10 mouse cellular contexts compared by ENCODE assay signal in genomic region chr17:15977374-15978031, GRCm38 (mm10).
DNase-seq lines count a peak whose midpoint lies in the region; ATAC-seq and TF ChIP-seq lines count a peak whose summit lies in the region.
"Had no signal": no experiment of that assay in that cellular context is flagged by ENCODE, and none has a peak within 500 bp of the region (broad histone marks: within the 10 kb centered on the region; RNA-seq: fewer than 3 reads in every experiment).

No protein-coding gene starts in this region.

- H3ac ChIP-seq in myocyte (ENCODE audit: control insufficient read depth, insufficient read length), result no peak overlapping the region

- TF ChIP-seq EP300 in liver, postnatal 0 days (IDR thresholded peaks at IDR 0.05; ENCODE audit: low read depth), result no peak

- no peaks in the 10 kb centered on the region for H3K27me3 ChIP-seq in embryonic facial prominence, embryonic 15.5 days
- no peaks in the 10 kb centered on the region for H3K27me3 ChIP-seq in hindbrain, embryonic 13.5 days
- no peaks in the 10 kb centered on the region for H3K27me3 ChIP-seq in myocyte (ENCODE audit: control insufficient read depth, insufficient read depth, insufficient read length)
- no peaks in the 10 kb centered on the region for H3K27me3 ChIP-seq in liver, postnatal 0 days (ENCODE audit: insufficient read depth, low read length)
- H3K27me3 ChIP-seq: liver, embryonic 13.5 days had no signal

- no peak overlapping the region for H3K4me2 ChIP-seq in embryonic facial prominence, embryonic 15.5 days (replicated peaks)
- peak overlapping the region; percentile 9; the same call in 1 of the 2 replicates for H3K4me2 ChIP-seq in hindbrain, embryonic 13.5 days
- peak overlapping the region; percentile 53 for H3K4me2 ChIP-seq in myocyte (ENCODE audit: low read depth)
- H3K4me2 ChIP-seq in liver, postnatal 0 days (ENCODE audit: low read depth, low read length), result no peak overlapping the region
- H3K4me2 ChIP-seq: liver, embryonic 13.5 days had no signal

- peak; percentile 78 for ATAC-seq in embryonic facial prominence, embryonic 15.5 days (ENCODE audit: insufficient number of reproducible peaks, low FRiP score, low TSS enrichment, low read depth)
- peak; percentile 95 for ATAC-seq in hindbrain, embryonic 13.5 days (ENCODE audit: low FRiP score)
- no peak for ATAC-seq in frontal cortex, adult (ENCODE audit: low TSS enrichment)
- no peak for ATAC-seq in liver, postnatal 0 days

- H3K4me3 ChIP-seq in embryonic facial prominence, embryonic 15.5 days (replicated peaks), result no peak overlapping the region
- H3K4me3 ChIP-seq in hindbrain, embryonic 13.5 days, result no peak overlapping the region
- H3K4me3 ChIP-seq in myocyte, result no peak overlapping the region
- H3K4me3 ChIP-seq in liver, postnatal 0 days (ENCODE audit: low read depth, low read length), result no peak overlapping the region
- H3K4me3 ChIP-seq: liver, embryonic 13.5 days had no signal

- no peak for TF ChIP-seq POLR2A in myocyte (IDR thresholded peaks at IDR 0.05; ENCODE audit: insufficient read length, low read depth)

- no peaks in the 10 kb centered on the region for H3K36me3 ChIP-seq in embryonic facial prominence, embryonic 15.5 days
- no peaks in the 10 kb centered on the region for H3K36me3 ChIP-seq in hindbrain, embryonic 13.5 days
- no peaks in the 10 kb centered on the region for H3K36me3 ChIP-seq in myocyte (ENCODE audit: control insufficient read depth, insufficient read depth)
- H3K36me3 ChIP-seq in liver, postnatal 0 days (replicated peaks; ENCODE audit: insufficient read depth, low read length), result no peaks in the 10 kb centered on the region
- H3K36me3 ChIP-seq: liver, embryonic 13.5 days had no signal

- intact Hi-C loops in heart, postnatal 36 days (cut with DNase I), result no loop called here

- no peaks in the 10 kb centered on the region for H3K79me2 ChIP-seq in myocyte (ENCODE audit: control insufficient read depth, insufficient read depth)

- DNase-seq in heart, adult 9 months (ENCODE audit: low spot score in 2 of 2), result peak; percentile 6 to 10
- DNase-seq in heart, postnatal 36 days, result no peak
- DNase-seq in spleen, postnatal 4 days (ENCODE audit: low spot score in 2 of 2), result no peak
- no peak for DNase-seq in liver, postnatal 0 days
- DNase-seq: kidney, adult 18-20 months; liver, embryonic 13.5 days had no signal

- no peak for TF ChIP-seq CTCF in liver, postnatal 0 days (IDR thresholded peaks at IDR 0.05; ENCODE audit: low read depth)

- H3K4me1 ChIP-seq in embryonic facial prominence, embryonic 15.5 days, result no peaks in the 10 kb centered on the region
- H3K4me1 ChIP-seq in hindbrain, embryonic 13.5 days (replicated peaks), result peaks cover 12% of the 10 kb centered on the region
- H3K4me1 ChIP-seq in liver, postnatal 0 days (ENCODE audit: insufficient read depth), result no peaks in the 10 kb centered on the region
- H3K4me1 ChIP-seq: liver, embryonic 13.5 days had no signal

- no peaks in the 10 kb centered on the region for H3K9me3 ChIP-seq in embryonic facial prominence, embryonic 15.5 days (replicated peaks)
- H3K9me3 ChIP-seq in hindbrain, embryonic 13.5 days, result no peaks in the 10 kb centered on the region
- H3K9me3 ChIP-seq in liver, postnatal 0 days (ENCODE audit: low read length), result no peaks in the 10 kb centered on the region
- H3K9me3 ChIP-seq: liver, embryonic 13.5 days had no signal

- no peak overlapping the region for H3K27ac ChIP-seq in embryonic facial prominence, embryonic 15.5 days (replicated peaks)
- peak overlapping the region; percentile 83 for H3K27ac ChIP-seq in hindbrain, embryonic 13.5 days
- no peak overlapping the region for H3K27ac ChIP-seq in liver, postnatal 0 days (ENCODE audit: low read depth)
- H3K27ac ChIP-seq: liver, embryonic 13.5 days had no signal

- WGBS in embryonic facial prominence, embryonic 15.5 days, result 32% methylated on average over 7 of the region's 7 CpGs
- 24% methylated on average over 7 of the region's 7 CpGs for whole genome bisulfite sequencing in hindbrain, embryonic 13.5 days
- WGBS in liver, postnatal 0 days (ENCODE audit: insufficient replicate concordance), result 62% methylated on average over 7 of the region's 7 CpGs

- H3K9ac ChIP-seq in embryonic facial prominence, embryonic 15.5 days, result no peak overlapping the region
- no peak overlapping the region for H3K9ac ChIP-seq in hindbrain, embryonic 13.5 days
- no peak overlapping the region for H3K9ac ChIP-seq in liver, postnatal 0 days (replicated peaks)
- H3K9ac ChIP-seq: liver, embryonic 13.5 days had no signal

TF ChIP-seq in myocyte, 11 proteins besides CTCF, POLR2A, EP300 and RAD21:
- TF ChIP-seq TCF12 (IDR thresholded peaks at IDR 0.05; ENCODE audit: insufficient read depth, poor library complexity, severe bottlenecking) (peak; percentile 80), E2F4 (IDR thresholded peaks at IDR 0.05; ENCODE audit: insufficient read depth) (no peak), SRF (IDR thresholded peaks at IDR 0.05; ENCODE audit: control insufficient read depth, insufficient read length, low read depth) (no peak), MYOD1 (IDR thresholded peaks at IDR 0.05; ENCODE audit: control insufficient read depth in 1 of 3, insufficient read length in 2 of 3, low read depth in 2 of 3) (peak; percentile 91), REST (IDR thresholded peaks at IDR 0.05; ENCODE audit: insufficient read depth, insufficient read length) (no peak), MAX (IDR thresholded peaks at IDR 0.05; ENCODE audit: low read depth) (no peak), CEBPB (IDR thresholded peaks at IDR 0.05; ENCODE audit: insufficient read depth, poor library complexity, severe bottlenecking) (no peak), MYOG (IDR thresholded peaks at IDR 0.05; ENCODE audit: control insufficient read depth in 1 of 3, insufficient read depth in 1 of 3, insufficient read length in 2 of 3, low read depth in 2 of 3) (peak; percentile 39 to 88 (median 82)), POLR2AphosphoS2 (IDR thresholded peaks at IDR 0.05; ENCODE audit: insufficient read length, low read depth) (no peak), TCF3 (IDR thresholded peaks at IDR 0.05; ENCODE audit: insufficient read length, low read depth) (no peak), USF1 (IDR thresholded peaks at IDR 0.05; ENCODE audit: low read depth) (no peak)
TF ChIP-seq in myocyte: peak in this region for 3.

Comparison
In these comparisons a context has a peak if more than half of its experiments do, and no peak if none do; other contexts are left out.
1. DNase-seq: peak in heart, adult 9 months (2 of 2); none in heart, postnatal 36 days (0 of 2), spleen, postnatal 4 days (0 of 2) and liver, postnatal 0 days (single experiment).
2. ATAC-seq: peak in embryonic facial prominence, embryonic 15.5 days (single experiment) and hindbrain, embryonic 13.5 days (single experiment); none in frontal cortex, adult (single experiment) and liver, postnatal 0 days (single experiment).
3. H3K4me2 ChIP-seq: peak in hindbrain, embryonic 13.5 days (single experiment) and myocyte (single experiment); none in embryonic facial prominence, embryonic 15.5 days (single experiment) and liver, postnatal 0 days (single experiment).